Comparison of ENCODE assay signal across 8 mouse cellular contexts in the genomic region with DNA sequence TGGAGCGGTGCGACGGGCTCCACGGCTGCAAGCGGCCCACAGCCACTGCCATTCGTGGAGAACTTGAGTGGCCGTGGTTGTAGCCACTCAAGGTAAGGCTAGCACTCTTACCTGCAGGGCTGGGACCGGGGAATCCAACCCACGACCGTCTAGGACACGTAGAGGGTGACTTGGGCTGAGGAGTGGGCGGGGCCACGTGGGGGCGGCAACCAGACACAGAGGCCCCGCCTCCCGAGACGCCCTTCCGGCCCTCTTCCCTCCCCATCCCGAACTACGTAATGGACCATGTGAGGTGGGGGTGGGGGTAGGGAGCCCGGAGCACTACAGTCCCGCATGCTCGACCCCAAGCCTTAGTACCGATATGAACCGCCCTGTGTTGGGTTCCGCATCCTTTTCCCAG.
DNase-seq lines count a peak whose midpoint lies in the region; ATAC-seq and TF ChIP-seq lines count a peak whose summit lies in the region.

No protein-coding gene starts in this region.

- TF ChIP-seq EP300 in heart, adult 2 months (IDR thresholded peaks at IDR 0.05; ENCODE audit: insufficient read depth, low read depth, low read length): no peak

- no peaks in the 10 kb centered on the region; the same call in 1 of the 2 replicates for H3K9me3 ChIP-seq in heart, embryonic 12.5 days (replicated peaks)
- 0 out of 2 replicates have a peak, but pooled peaks cover 2% of the 10 kb centered on the region for H3K9me3 ChIP-seq in kidney, embryonic 15.5 days (replicated peaks)
- no peaks in the 10 kb centered on the region for H3K9me3 ChIP-seq in lung, embryonic 15.5 days

- TF ChIP-seq POLR2A in heart, adult 2 months (IDR thresholded peaks at IDR 0.05; ENCODE audit: insufficient read depth, low read depth, low read length): no peak

- no peak overlapping the region for H3K9ac ChIP-seq in heart, adult 2 months (ENCODE audit: low read depth, low read length)
- peak overlapping the region; percentile 26; the same call in 1 of the 2 replicates for H3K9ac ChIP-seq in heart, embryonic 12.5 days
- 0 out of 2 replicates have a peak overlapping the region, but pooled peaks have one; percentile 39 for H3K9ac ChIP-seq in kidney, embryonic 15.5 days
- peak overlapping the region; percentile 40 for H3K9ac ChIP-seq in lung, embryonic 15.5 days

- H3K27ac ChIP-seq in heart, adult 2 months: no peak overlapping the region
- no peak overlapping the region for H3K27ac ChIP-seq in heart, embryonic 12.5 days (ENCODE audit: poor library complexity, severe bottlenecking)
- H3K27ac ChIP-seq in kidney, embryonic 15.5 days: no peak overlapping the region
- H3K27ac ChIP-seq in lung, embryonic 15.5 days: no peak overlapping the region

- H3K27me3 ChIP-seq in heart, adult 2 months (ENCODE audit: control insufficient read depth, insufficient read depth, low read length): no peaks in the 10 kb centered on the region
- H3K27me3 ChIP-seq in heart, embryonic 12.5 days (replicated peaks): no peaks in the 10 kb centered on the region
- no peaks in the 10 kb centered on the region for H3K27me3 ChIP-seq in kidney, embryonic 15.5 days
- no peaks in the 10 kb centered on the region for H3K27me3 ChIP-seq in lung, embryonic 15.5 days

- peak; percentile 89 for ATAC-seq in heart, embryonic 12.5 days (ENCODE audit: insufficient number of reproducible peaks, low FRiP score)
- ATAC-seq in kidney, embryonic 15.5 days (replicated peaks; ENCODE audit: low FRiP score): peak; percentile 94
- ATAC-seq in lung, embryonic 15.5 days (ENCODE audit: borderline replicate concordance, extremely low read depth, low FRiP score, low TSS enrichment): peak; percentile 96
- ATAC-seq in neutrophil, adult 5-6 weeks (ENCODE audit: extremely low read depth, insufficient number of reproducible peaks, low FRiP score, poor library complexity, severe bottlenecking): peak; percentile 26; the same call in 1 of the 2 replicates

- DNase-seq in heart, adult 2 months: peak; percentile 39 to 51
- no peak for DNase-seq in heart, adult 8-10 months (ENCODE audit: low spot score)
- DNase-seq in embryo, embryonic 10 days (ENCODE audit: low spot score): peak; percentile 90
- peak; percentile 35 to 50 for DNase-seq in thymus, postnatal 36 days

- 13% methylated on average over 26 of the region's 26 CpGs for WGBS in heart, adult 2 months
- 3% methylated on average over 26 of the region's 26 CpGs for WGBS in heart, embryonic 12.5 days
- WGBS in kidney, embryonic 15.5 days: 5% methylated on average over 26 of the region's 26 CpGs
- 2% methylated on average over 26 of the region's 26 CpGs for WGBS in lung, embryonic 15.5 days

- no peaks in the 10 kb centered on the region for H3K36me3 ChIP-seq in heart, adult 2 months (ENCODE audit: control insufficient read depth, insufficient read depth, low read length)
- H3K36me3 ChIP-seq in heart, embryonic 12.5 days: peaks cover 17% of the 10 kb centered on the region
- peaks cover 9% of the 10 kb centered on the region for H3K36me3 ChIP-seq in kidney, embryonic 15.5 days
- H3K36me3 ChIP-seq in lung, embryonic 15.5 days: peaks cover 9% of the 10 kb centered on the region; the same call in 1 of the 2 replicates

- H3K4me3 ChIP-seq in heart, adult 2 months: no peak overlapping the region
- H3K4me3 ChIP-seq in heart, embryonic 12.5 days: peak overlapping the region; percentile 47
- H3K4me3 ChIP-seq in kidney, embryonic 15.5 days (replicated peaks): peak overlapping the region; percentile 45
- H3K4me3 ChIP-seq in lung, embryonic 15.5 days: peak overlapping the region; percentile 50

- peaks cover 2% of the 10 kb centered on the region for H3K79me2 ChIP-seq in heart, adult 2 months (replicated peaks; ENCODE audit: control insufficient read depth, insufficient read depth, low read length)

- no peak for TF ChIP-seq CTCF in heart, adult 2 months (IDR thresholded peaks at IDR 0.05)

- peak overlapping the region; percentile 69 for H3K4me2 ChIP-seq in heart, embryonic 12.5 days
- peak overlapping the region; percentile 66 for H3K4me2 ChIP-seq in kidney, embryonic 15.5 days
- H3K4me2 ChIP-seq in lung, embryonic 15.5 days: peak overlapping the region; percentile 78

- intact Hi-C loops in heart, adult 2 months (cut with DNase I): no loop called here

- peaks cover 3% of the 10 kb centered on the region; the same call in 1 of the 2 replicates for H3K4me1 ChIP-seq in heart, adult 2 months (ENCODE audit: control insufficient read depth, insufficient read depth, low read length)
- H3K4me1 ChIP-seq in heart, embryonic 12.5 days (replicated peaks): peaks cover 17% of the 10 kb centered on the region
- H3K4me1 ChIP-seq in kidney, embryonic 15.5 days: peaks cover 8% of the 10 kb centered on the region; the same call in 1 of the 2 replicates
- H3K4me1 ChIP-seq in lung, embryonic 15.5 days: peaks cover 9% of the 10 kb centered on the region

Comparison
In these comparisons a context has a peak if more than half of its experiments do, and no peak if none do; other contexts are left out.
1. ATAC-seq: peak in every context shown above with its lines; median percentile 96 in lung, embryonic 15.5 days; 94 in kidney, embryonic 15.5 days; 89 in heart, embryonic 12.5 days; 26 in neutrophil, adult 5-6 weeks.